Mouse (Mus musculus) ES-E14 (cell line): ENCODE measurements at regions not wholly inside any gene's neighbourhood (a gene's known extent, or its start where the extent isn't known, plus 50 kb on each side); places are given as distances from the start of the nearest gene placed in this dataset.

Experiments
- HCFC1 ChIP-seq: IDR thresholded peaks from 2 replicates; pipeline ENCODE4 v1.6.1; 2012; ENCODE audit warnings: low read length, inconsistent platforms, borderline replicate concordance; ENCODE audit not compliant: insufficient read depth
- MAFK ChIP-seq: IDR thresholded peaks from 2 replicates; pipeline ENCODE4 v1.6.1; 2014; ENCODE audit warnings: mild to moderate bottlenecking, low read depth, low read length, inconsistent platforms; ENCODE audit not compliant: insufficient read depth
- ZC3H11A ChIP-seq: IDR thresholded peaks from 2 replicates; pipeline ENCODE4 v1.6.1; 2012; ENCODE audit warnings: low read depth, mild to moderate bottlenecking, inconsistent platforms, low read length, borderline replicate concordance
- ZNF384 ChIP-seq: IDR thresholded peaks from 2 replicates; pipeline ENCODE4 v1.6.1; 2012; ENCODE audit warnings: low read depth, low read length, inconsistent platforms

GRCm38 (mm10) chr12:33719063-33719462 lies 209.2 kb upstream of the Ferd3l start:
- TF ChIP-seq ZNF384 = no peak
- TF ChIP-seq MAFK = no peak
- TF ChIP-seq ZC3H11A = no peak
- TF ChIP-seq HCFC1 = no peak
